Mouse (Mus musculus): ENCODE data around the gene Txn2. TPM values are rescaled to one million over a fixed set of nuclear protein-coding genes. Genes with fewer than 3 reads are reported as not detected.
"Not testable (repeated sequence)": the region's sequence is repeated elsewhere in the genome, so short reads cannot be mapped to it uniquely, and the experiment has no call there.

Txn2 gene
- total RNA-seq, 2 experiments from 2014 or later = 210 to 254 TPM

GRCm38 (mm10) chr15:77879756-77880155 is 49.0 kb downstream of the Txn2 start:
- DNase-seq = no peak

- no peak for DNase-seq
These were observed 51.6 kb downstream of the Txn2 start for GRCm38 (mm10) chr15:77877209-77877608.

GRCm38 (mm10) chr15:77876716-77877115 is 52.1 kb downstream of the Txn2 start:
- no peak for DNase-seq

GRCm38 (mm10) chr15:77875953-77876352 is 52.9 kb downstream of the Txn2 start:
- no peak for DNase-seq

- DNase-seq = no peak
These were observed 54.0 kb downstream of the Txn2 start for GRCm38 (mm10) chr15:77874807-77875206.

GRCm38 (mm10) chr15:77874310-77874709 is 54.5 kb downstream of the Txn2 start:
- DNase-seq = no peak

GRCm38 (mm10) chr15:77873564-77873963 is 55.2 kb downstream of the Txn2 start:
- no peak for DNase-seq

- no peak for DNase-seq
These were observed 55.8 kb downstream of the Txn2 start for GRCm38 (mm10) chr15:77872996-77873395.

- DNase-seq = no peak
These were observed 60.5 kb downstream of the Txn2 start for GRCm38 (mm10) chr15:77868340-77868739.

- not testable (repeated sequence) for DNase-seq
These were observed 61.4 kb downstream of the Txn2 start for GRCm38 (mm10) chr15:77867231-77867968.

- no peak for DNase-seq
These were observed 62.1 kb downstream of the Txn2 start for GRCm38 (mm10) chr15:77866583-77867220.

Other genes with a start within 250 kb of the Txn2 start
- gene Apol7e, start 230.1 kb downstream of the Txn2 start, total RNA-seq (2021) = under 1 TPM; 0.24 to 0.28 TPM
- gene Apol9b, start 200.0 kb downstream of the Txn2 start, total RNA-seq (2021) = not detected
- under 1 TPM in 1 of 2 experiments, not detected in 1; 0.21 TPM for gene Apol8, start 172.0 kb downstream of the Txn2 start, total RNA-seq (2021)
- gene Myh9, start 86.8 kb downstream of the Txn2 start, total RNA-seq (2021) = 10 to 100 TPM; 51.0 to 72.0 TPM
- gene Foxred2, start 27.7 kb upstream of the Txn2 start, total RNA-seq (2021) = under 1 TPM; 0.54 to 0.86 TPM
- gene Eif3d, start 41.8 kb upstream of the Txn2 start, total RNA-seq (2021) = 10 to 100 TPM; 52.8 to 52.9 TPM
- not detected for gene Cacng2, start 191.0 kb upstream of the Txn2 start, total RNA-seq (2021)
- gene Ift27, start 245.1 kb upstream of the Txn2 start, total RNA-seq (2021) = 10 to 100 TPM; 20.2 to 22.5 TPM